Mouse (Mus musculus) bone marrow, adult 2 months (tissue): ENCODE data around the gene Arpc4.

Experiments used
- CTCF ChIP-seq: fragments of 200-500 bp; IDR thresholded peaks from 2 replicates; pipeline ENCODE4 v1.5.1; 2011; ENCODE audit warnings: low read length, control low read depth; ENCODE audit not compliant: control insufficient read depth, insufficient read depth
- POLR2A ChIP-seq: fragments of 200-500 bp; IDR thresholded peaks from 2 replicates; pipeline ENCODE4 v1.6.1; 2011; ENCODE audit warnings: low read depth, mild to moderate bottlenecking, control low read depth, low read length, borderline replicate concordance; ENCODE audit not compliant: control insufficient read depth

- TF ChIP-seq CTCF: no peak
- TF ChIP-seq POLR2A: no peak
Observed at GRCm38 (mm10) chr6:113361476-113361875, 16.4 kb upstream of the Arpc4 start.
